Mouse (Mus musculus): Measurements from ENCODE around the gene P4hb. TPM values are rescaled to one million over a fixed set of nuclear protein-coding genes. Genes with fewer than 3 reads are reported as not detected.

The P4hb gene
- total RNA-seq, 1 experiment = 904 TPM

DNA sequence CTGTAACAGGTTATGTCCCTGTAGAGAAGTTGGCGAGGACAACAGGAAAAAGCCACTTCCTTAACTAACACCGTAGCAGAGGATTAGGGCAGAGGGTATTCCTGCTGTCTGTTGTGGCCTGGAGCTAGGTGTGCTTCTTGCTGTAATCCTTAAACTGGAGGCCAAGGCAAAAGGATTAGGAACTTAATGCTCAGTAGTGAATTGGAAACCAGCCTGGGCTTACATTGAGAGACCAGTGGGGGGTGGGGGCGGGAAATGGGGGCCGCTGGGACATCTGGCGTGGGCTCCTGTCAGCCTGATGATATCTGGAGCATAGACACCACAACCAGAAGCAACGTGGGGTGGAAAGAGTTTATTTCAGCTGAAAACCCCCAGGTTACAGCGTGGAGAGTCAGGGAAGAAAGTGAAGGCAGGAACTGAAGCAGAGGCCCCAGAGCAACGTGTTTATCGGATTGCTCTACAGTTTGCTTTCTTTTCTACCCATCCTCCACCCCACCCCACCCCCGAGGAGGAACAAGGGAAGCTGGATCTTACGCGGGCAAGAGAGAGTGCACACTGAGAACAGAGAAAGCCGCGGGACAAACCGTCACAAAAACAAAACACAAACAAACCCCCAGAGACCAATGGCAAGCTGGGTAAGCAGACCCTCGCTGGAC, 62.5 kb downstream of the P4hb start:
- H3K9me3 ChIP-seq (ENCODE audit: control insufficient read depth, insufficient read depth, low read depth, low read length) = no peaks in the 10 kb centered on the region
- no peaks in the 10 kb centered on the region for H3K36me3 ChIP-seq (ENCODE audit: control insufficient read depth, insufficient read depth, low read length, poor library complexity, severe bottlenecking)
- TF ChIP-seq ZNF384 (IDR thresholded peaks at IDR 0.05; ENCODE audit: low read depth, low read length) (no peak), ZC3H11A (IDR thresholded peaks at IDR 0.05; ENCODE audit: borderline replicate concordance, low read depth, low read length) (no peak), MAFK (IDR thresholded peaks at IDR 0.05; ENCODE audit: insufficient read depth, low read depth, low read length) (no peak)
- no peak overlapping the region for H3K4me3 ChIP-seq (ENCODE audit: insufficient read depth in 1 of 2, low read depth in 1 of 2, low read length in 2 of 2, poor library complexity in 1 of 2, severe bottlenecking in 1 of 2)
- H3K27ac ChIP-seq (ENCODE audit: insufficient read depth, low read depth, low read length, poor library complexity, severe bottlenecking) = no peak overlapping the region
- in situ Hi-C loops (cut with MboI; ENCODE audit: low sequenced_read_pairs in 2 of 2, unreplicated experiment in 2 of 2) = no loop called here
- peaks cover 0 to 2% of the 10 kb centered on the region in 2 experiments; a peak in 1 of 4 replicates for H3K4me1 ChIP-seq (ENCODE audit: control insufficient read depth in 2 of 2, insufficient read depth in 2 of 2, low read length in 2 of 2, poor library complexity in 1 of 2)
- no peak overlapping the region for H3K9ac ChIP-seq (ENCODE audit: insufficient read depth, low read depth, low read length, poor library complexity, severe bottlenecking)
- DNase-seq (ENCODE audit: low read depth, low spot score) = no peak

Other genes with a start within 250 kb of the P4hb start
- 1,716 and 2,367 TPM in 2 replicates for gene Actg1, start 224.7 kb downstream of the P4hb start, total RNA-seq (2012; rRNA removed)
- 0.31 and 0.42 TPM in 2 replicates for gene Fscn2, start 211.7 kb downstream of the P4hb start, total RNA-seq (2012; rRNA removed)
- 27.2 and 30.0 TPM in 2 replicates for gene Faap100, start 194.5 kb downstream of the P4hb start, total RNA-seq (2012; rRNA removed)
- 35.6 and 57.7 TPM in 2 replicates for gene Nploc4, start 135.5 kb downstream of the P4hb start, total RNA-seq (2012; rRNA removed)
- not detected in 2 replicates for gene Tspan10, start 130.6 kb downstream of the P4hb start, total RNA-seq (2012; rRNA removed)
- not detected in 2 replicates for gene Pde6g, start 119.8 kb downstream of the P4hb start, total RNA-seq (2012; rRNA removed)
- 2.9 and 4.1 TPM in 2 replicates for gene Oxld1, start 115.2 kb downstream of the P4hb start, total RNA-seq (2012; rRNA removed)
- gene Ccdc137, start 115.1 kb downstream of the P4hb start, total RNA-seq (2012; rRNA removed) = 24.6 and 27.4 TPM in 2 replicates
- gene Arl16, start 105.6 kb downstream of the P4hb start, total RNA-seq (2012; rRNA removed) = 15.3 and 21.2 TPM in 2 replicates
- 100 and 136 TPM in 2 replicates for gene Mrpl12, start 88.6 kb downstream of the P4hb start, total RNA-seq (2012; rRNA removed)
- 30.2 and 35.0 TPM in 2 replicates for gene Slc25a10, start 81.4 kb downstream of the P4hb start, total RNA-seq (2012; rRNA removed)
- gene Gcgr, start 42.6 kb downstream of the P4hb start, total RNA-seq (2012; rRNA removed) = 0.40 and 0.53 TPM in 2 replicates
- gene Mcrip1, start 23.5 kb downstream of the P4hb start, total RNA-seq (2012; rRNA removed) = 18.9 and 20.2 TPM in 2 replicates
- not detected in 2 replicates for gene Ppp1r27, start 22.1 kb downstream of the P4hb start, total RNA-seq (2012; rRNA removed)
- 161 and 253 TPM in 2 replicates for gene Arhgdia, start 8.4 kb upstream of the P4hb start, total RNA-seq (2012; rRNA removed)
- 300 and 397 TPM in 2 replicates for gene Alyref, start 25.1 kb upstream of the P4hb start, total RNA-seq (2012; rRNA removed)
- gene Anapc11, start 25.2 kb upstream of the P4hb start, total RNA-seq (2012; rRNA removed) = 87.4 and 98.4 TPM in 2 replicates
- 0.69 and 0.94 TPM in 2 replicates for gene Npb, start 35.2 kb upstream of the P4hb start, total RNA-seq (2012; rRNA removed)
- gene Pcyt2, start 44.7 kb upstream of the P4hb start, total RNA-seq (2012; rRNA removed) = 88.6 and 188 TPM in 2 replicates
- gene Sirt7, start 52.0 kb upstream of the P4hb start, total RNA-seq (2012; rRNA removed) = 29.4 and 33.2 TPM in 2 replicates
- gene Mafg, start 60.3 kb upstream of the P4hb start, total RNA-seq (2012; rRNA removed) = 42.6 and 48.4 TPM in 2 replicates
- gene Pycr1, start 70.5 kb upstream of the P4hb start, total RNA-seq (2012; rRNA removed) = 19.0 and 19.6 TPM in 2 replicates
- 0.63 TPM in 1 of 2 replicates, not detected in the other for gene Myadml2, start 74.9 kb upstream of the P4hb start, total RNA-seq (2012; rRNA removed)
- 47.8 and 196 TPM in 2 replicates for gene Notum, start 87.9 kb upstream of the P4hb start, total RNA-seq (2012; rRNA removed)
- 85.2 and 144 TPM in 2 replicates for gene Aspscr1, start 99.7 kb upstream of the P4hb start, total RNA-seq (2012; rRNA removed)
- gene Cenpx, start 140.5 kb upstream of the P4hb start, total RNA-seq (2012; rRNA removed) = 53.9 TPM in 2 replicates
- gene Lrrc45, start 140.7 kb upstream of the P4hb start, total RNA-seq (2012; rRNA removed) = 30.3 and 65.0 TPM in 2 replicates
- gene Rac3, start 148.2 kb upstream of the P4hb start, total RNA-seq (2012; rRNA removed) = 20.1 and 34.3 TPM in 2 replicates
- 43.6 and 66.6 TPM in 2 replicates for gene Dcxr, start 154.0 kb upstream of the P4hb start, total RNA-seq (2012; rRNA removed)
- not detected in 2 replicates for gene Cbr2, start 158.9 kb upstream of the P4hb start, total RNA-seq (2012; rRNA removed)
- gene Hmga1b, start 189.5 kb upstream of the P4hb start, total RNA-seq (2012; rRNA removed) = 184 and 244 TPM in 2 replicates
- 18.8 and 28.6 TPM in 2 replicates for gene Rfng, start 211.0 kb upstream of the P4hb start, total RNA-seq (2012; rRNA removed)
- gene Gps1, start 211.0 kb upstream of the P4hb start, total RNA-seq (2012; rRNA removed) = 289 and 378 TPM in 2 replicates
- gene Dus1l, start 223.2 kb upstream of the P4hb start, total RNA-seq (2012; rRNA removed) = 101 and 124 TPM in 2 replicates